ENCODE assay signal across 8 mouse cellular contexts in the genomic region with DNA sequence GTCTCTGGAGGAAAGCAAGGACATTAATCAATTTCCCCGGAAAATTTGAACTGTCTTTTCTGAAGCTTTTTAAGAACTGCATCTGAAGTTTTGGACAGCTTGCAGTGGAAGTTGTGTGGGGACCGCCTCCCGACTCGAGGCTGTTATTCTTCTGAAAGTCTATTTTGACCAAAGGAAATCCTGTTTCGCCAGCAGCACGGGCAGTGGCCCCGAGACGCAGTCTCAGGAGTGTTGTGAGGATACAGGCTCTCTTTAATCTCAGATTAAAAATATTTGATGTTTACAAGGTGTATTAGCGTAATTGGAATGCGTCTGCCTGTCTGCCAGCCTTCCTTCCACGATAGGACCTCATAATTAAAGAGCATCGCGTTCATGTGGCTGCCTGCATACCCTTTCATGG.
A peak's percentile ranks its signal among the peaks of the same experiment; 100 is the strongest.
DNase-seq lines count a peak whose midpoint lies in the region; ATAC-seq and TF ChIP-seq lines count a peak whose summit lies in the region.

No protein-coding gene starts in this region.

- H3K27me3 ChIP-seq in liver, embryonic 15.5 days: no peaks in the 10 kb centered on the region

- TF ChIP-seq POLR2A in bone marrow, adult 2 months (IDR thresholded peaks at IDR 0.05; ENCODE audit: borderline replicate concordance, control insufficient read depth, low read depth, low read length): 0 out of 2 replicates have a peak, but pooled peaks have one; percentile 35

- no peaks in the 10 kb centered on the region for H3K36me3 ChIP-seq in liver, embryonic 15.5 days (replicated peaks)

- H3K4me1 ChIP-seq in bone marrow, adult 2 months (ENCODE audit: control insufficient read depth, insufficient read depth, low read length): peaks cover 7% of the 10 kb centered on the region
- H3K4me1 ChIP-seq in liver, embryonic 15.5 days (replicated peaks): no peaks in the 10 kb centered on the region

- no peak overlapping the region for H3K9ac ChIP-seq in liver, embryonic 15.5 days

- no peak for TF ChIP-seq CTCF in bone marrow, adult 2 months (IDR thresholded peaks at IDR 0.05; ENCODE audit: control insufficient read depth, insufficient read depth, low read length)

- H3K4me3 ChIP-seq in bone marrow, adult 2 months (replicated peaks; ENCODE audit: control insufficient read depth, low read depth, low read length): peak overlapping the region; percentile 39
- no peak overlapping the region for H3K4me3 ChIP-seq in liver, embryonic 15.5 days (replicated peaks)

- H3K9me3 ChIP-seq in liver, embryonic 15.5 days (replicated peaks): no peaks in the 10 kb centered on the region

- DNase-seq in adrenal gland, adult (ENCODE audit: inconsistent age in 2 of 2, low spot score in 1 of 2): peak; percentile 30 to 56
- no peak for DNase-seq in adrenal gland, postnatal 4 days (ENCODE audit: low spot score in 2 of 2)
- DNase-seq in heart, postnatal 4 days: peak; percentile 30
- DNase-seq in T-cell, adult 2 months (ENCODE audit: low spot score): no peak
- no peak for DNase-seq in right cerebral cortex, postnatal 4 days
- no peak for DNase-seq in cerebellum, adult 11 months

- WGBS in bone marrow, adult 2 months: 2% methylated on average over 13 of the region's 13 CpGs
- WGBS in liver, embryonic 15.5 days (ENCODE audit: insufficient replicate concordance): 21% methylated on average over 13 of the region's 13 CpGs

- peak overlapping the region; percentile 35 for H3K4me2 ChIP-seq in liver, embryonic 15.5 days

- H3K27ac ChIP-seq in bone marrow, adult 2 months (ENCODE audit: control insufficient read depth, insufficient read depth, low read depth, low read length, poor library complexity): peak overlapping the region; percentile 94
- peak overlapping the region; percentile 19 for H3K27ac ChIP-seq in liver, embryonic 15.5 days (replicated peaks)

- ATAC-seq in liver, embryonic 15.5 days (ENCODE audit: insufficient read depth): no peak

Comparison
In these comparisons a context has a peak if more than half of its experiments do, and no peak if none do; other contexts are left out.
1. DNase-seq: peak in adrenal gland, adult (2 of 2) and heart, postnatal 4 days (single experiment); none in adrenal gland, postnatal 4 days (0 of 2), T-cell, adult 2 months (single experiment), right cerebral cortex, postnatal 4 days (single experiment) and cerebellum, adult 11 months (single experiment).